Mouse (Mus musculus): ENCODE measurements at regions not wholly inside any gene's neighbourhood (a gene's known extent, or its start where the extent isn't known, plus 50 kb on each side); places are given as distances from the start of the nearest gene placed in this dataset.

GRCm38 (mm10) chrX:77391760-77392446 is 118.9 kb upstream of the Tbl1x start:
- H3K4me1 ChIP-seq (ENCODE audit: control insufficient read depth, insufficient read depth, low read length): no peaks in the 10 kb centered on the region
- no peak overlapping the region for H3K9ac ChIP-seq (replicated peaks; ENCODE audit: low read depth, low read length)
- H3K27ac ChIP-seq (ENCODE audit: low read length): no peak overlapping the region
- ATAC-seq (ENCODE audit: insufficient number of reproducible peaks, insufficient read depth, low FRiP score, low read depth): no peak
- 57% methylated on average over 4 of the region's 4 CpGs for WGBS
- H3K4me3 ChIP-seq (ENCODE audit: low read depth, low read length): no peak overlapping the region
- no peaks in the 10 kb centered on the region for H3K9me3 ChIP-seq (ENCODE audit: control insufficient read depth, low read depth, low read length)
- H3K36me3 ChIP-seq (ENCODE audit: control insufficient read depth, insufficient read depth, low read length): no peaks in the 10 kb centered on the region
- H3K27me3 ChIP-seq (ENCODE audit: control insufficient read depth, insufficient read depth, low read length): no peaks in the 10 kb centered on the region
- H3K4me2 ChIP-seq (replicated peaks; ENCODE audit: low read depth, low read length): no peak overlapping the region

DNA sequence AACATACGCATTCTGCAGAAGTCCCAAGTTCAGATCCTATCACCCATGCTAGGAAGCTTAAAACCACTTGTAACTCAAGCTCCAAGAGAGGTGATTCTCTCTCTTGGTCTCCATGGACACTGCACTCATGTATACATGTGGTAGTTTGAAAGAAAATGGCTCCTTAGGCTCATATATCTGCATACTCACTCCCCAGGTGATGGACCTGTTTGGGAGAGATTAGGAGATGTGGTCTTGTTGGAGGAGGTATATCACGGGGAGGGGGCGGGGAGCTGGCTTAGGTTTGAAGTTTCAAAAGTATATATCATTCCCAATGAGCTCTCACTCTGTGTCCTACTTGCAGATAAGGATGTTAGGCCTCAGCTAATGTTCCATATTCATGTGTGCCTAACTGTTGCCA is 103.9 kb upstream of the Tbl1x start:
- Histone ChIP-seq H3K4me1 (ENCODE audit: control insufficient read depth, insufficient read depth, low read length) (no peaks in the 10 kb centered on the region), H3K36me3 (ENCODE audit: control insufficient read depth, insufficient read depth, low read length) (no peaks in the 10 kb centered on the region), H3K4me3 (ENCODE audit: low read depth, low read length) (no peak overlapping the region), H3K27ac (ENCODE audit: low read length) (no peak overlapping the region), H3K9me3 (ENCODE audit: control insufficient read depth, low read depth, low read length) (no peaks in the 10 kb centered on the region), H3K27me3 (ENCODE audit: control insufficient read depth, insufficient read depth, low read length) (no peaks in the 10 kb centered on the region), H3K4me2 (replicated peaks; ENCODE audit: low read depth, low read length) (no peak overlapping the region), H3K9ac (replicated peaks; ENCODE audit: low read depth, low read length) (no peak overlapping the region)
- ATAC-seq (ENCODE audit: insufficient number of reproducible peaks, insufficient read depth, low FRiP score, low read depth): no peak
- WGBS: 89% methylated on average over 3 of the region's 3 CpGs

DNA sequence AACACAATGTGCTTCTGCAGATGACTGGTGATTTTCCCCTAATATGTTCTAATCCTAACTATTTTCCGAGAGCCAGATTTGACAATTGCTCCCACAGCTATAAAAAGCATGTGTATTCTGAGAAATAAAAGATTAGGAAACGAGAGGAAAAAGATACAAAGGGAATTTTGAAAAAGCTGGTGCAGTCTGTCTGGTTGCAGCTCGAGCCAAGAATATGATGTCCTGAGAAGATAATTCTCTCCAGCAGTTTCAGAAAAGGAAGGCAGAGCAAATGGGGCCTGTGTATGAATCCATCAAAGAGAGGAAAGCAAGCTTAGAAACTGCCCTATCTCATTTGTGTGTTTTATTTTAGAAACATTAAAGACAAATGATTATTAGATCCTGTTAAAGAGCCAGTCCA is 102.9 kb upstream of the Tbl1x start:
- 51% methylated on average over 3 of the region's 3 CpGs for WGBS
- no peaks in the 10 kb centered on the region for H3K27me3 ChIP-seq (ENCODE audit: control insufficient read depth, insufficient read depth, low read length)
- ATAC-seq (ENCODE audit: insufficient number of reproducible peaks, insufficient read depth, low FRiP score, low read depth): no peak
- no peak overlapping the region for H3K9ac ChIP-seq (replicated peaks; ENCODE audit: low read depth, low read length)
- no peaks in the 10 kb centered on the region for H3K36me3 ChIP-seq (ENCODE audit: control insufficient read depth, insufficient read depth, low read length)
- no peak overlapping the region for H3K27ac ChIP-seq (ENCODE audit: low read length)
- no peaks in the 10 kb centered on the region for H3K4me1 ChIP-seq (ENCODE audit: control insufficient read depth, insufficient read depth, low read length)
- no peak overlapping the region for H3K4me2 ChIP-seq (replicated peaks; ENCODE audit: low read depth, low read length)
- H3K9me3 ChIP-seq (ENCODE audit: control insufficient read depth, low read depth, low read length): no peaks in the 10 kb centered on the region
- no peak overlapping the region for H3K4me3 ChIP-seq (ENCODE audit: low read depth, low read length)

DNA sequence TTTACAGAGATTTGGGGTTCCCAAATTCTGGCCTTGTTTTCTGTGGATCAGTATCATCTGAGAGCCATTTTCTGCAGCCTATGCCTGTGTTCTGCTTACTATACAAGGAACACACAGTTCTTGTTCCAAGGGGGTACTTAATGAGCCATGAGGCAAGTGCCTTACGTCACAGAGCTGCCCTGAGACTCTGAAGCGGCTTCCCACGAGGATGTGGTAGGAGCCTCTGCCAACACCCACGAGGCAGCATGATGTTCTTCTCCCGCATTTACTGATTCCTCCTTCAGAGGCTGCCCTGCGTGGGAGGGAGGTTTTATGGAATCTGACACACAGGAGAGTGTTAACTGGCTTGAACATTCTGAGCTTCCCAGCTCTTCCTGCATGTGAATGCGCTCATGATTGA is 101.4 kb upstream of the Tbl1x start:
- Histone ChIP-seq H3K9ac (replicated peaks; ENCODE audit: low read depth, low read length) (no peak overlapping the region), H3K36me3 (ENCODE audit: control insufficient read depth, insufficient read depth, low read length) (no peaks in the 10 kb centered on the region), H3K4me2 (replicated peaks; ENCODE audit: low read depth, low read length) (no peak overlapping the region), H3K4me1 (ENCODE audit: control insufficient read depth, insufficient read depth, low read length) (no peaks in the 10 kb centered on the region), H3K4me3 (ENCODE audit: low read depth, low read length) (no peak overlapping the region), H3K27me3 (ENCODE audit: control insufficient read depth, insufficient read depth, low read length) (no peaks in the 10 kb centered on the region), H3K27ac (ENCODE audit: low read length) (no peak overlapping the region), H3K9me3 (ENCODE audit: control insufficient read depth, low read depth, low read length) (no peaks in the 10 kb centered on the region)
- 63% methylated on average over 7 of the region's 7 CpGs for WGBS
- ATAC-seq (ENCODE audit: insufficient number of reproducible peaks, insufficient read depth, low FRiP score, low read depth): no peak

- Histone ChIP-seq H3K4me3 (ENCODE audit: low read depth, low read length) (no peak overlapping the region), H3K27me3 (ENCODE audit: control insufficient read depth, insufficient read depth, low read length) (no peaks in the 10 kb centered on the region), H3K27ac (ENCODE audit: low read length) (no peak overlapping the region), H3K36me3 (ENCODE audit: control insufficient read depth, insufficient read depth, low read length) (no peaks in the 10 kb centered on the region), H3K9me3 (ENCODE audit: control insufficient read depth, low read depth, low read length) (no peaks in the 10 kb centered on the region), H3K4me1 (ENCODE audit: control insufficient read depth, insufficient read depth, low read length) (no peaks in the 10 kb centered on the region), H3K4me2 (replicated peaks; ENCODE audit: low read depth, low read length) (no peak overlapping the region), H3K9ac (replicated peaks; ENCODE audit: low read depth, low read length) (no peak overlapping the region)
- ATAC-seq (ENCODE audit: insufficient number of reproducible peaks, insufficient read depth, low FRiP score, low read depth): no peak
Observed at GRCm38 (mm10) chrX:77410812-77411211, 100.0 kb upstream of the Tbl1x start.

- ATAC-seq (ENCODE audit: insufficient number of reproducible peaks, insufficient read depth, low FRiP score, low read depth): no peak
- no peaks in the 10 kb centered on the region for H3K27me3 ChIP-seq (ENCODE audit: control insufficient read depth, insufficient read depth, low read length)
- H3K27ac ChIP-seq (ENCODE audit: low read length): no peak overlapping the region
- H3K9me3 ChIP-seq (ENCODE audit: control insufficient read depth, low read depth, low read length): no peaks in the 10 kb centered on the region
- H3K4me3 ChIP-seq (ENCODE audit: low read depth, low read length): no peak overlapping the region
- H3K4me2 ChIP-seq (replicated peaks; ENCODE audit: low read depth, low read length): no peak overlapping the region
- H3K36me3 ChIP-seq (ENCODE audit: control insufficient read depth, insufficient read depth, low read length): no peaks in the 10 kb centered on the region
- H3K9ac ChIP-seq (replicated peaks; ENCODE audit: low read depth, low read length): no peak overlapping the region
- H3K4me1 ChIP-seq (ENCODE audit: control insufficient read depth, insufficient read depth, low read length): no peaks in the 10 kb centered on the region
Observed at GRCm38 (mm10) chrX:77414156-77414555, 96.7 kb upstream of the Tbl1x start.

DNA sequence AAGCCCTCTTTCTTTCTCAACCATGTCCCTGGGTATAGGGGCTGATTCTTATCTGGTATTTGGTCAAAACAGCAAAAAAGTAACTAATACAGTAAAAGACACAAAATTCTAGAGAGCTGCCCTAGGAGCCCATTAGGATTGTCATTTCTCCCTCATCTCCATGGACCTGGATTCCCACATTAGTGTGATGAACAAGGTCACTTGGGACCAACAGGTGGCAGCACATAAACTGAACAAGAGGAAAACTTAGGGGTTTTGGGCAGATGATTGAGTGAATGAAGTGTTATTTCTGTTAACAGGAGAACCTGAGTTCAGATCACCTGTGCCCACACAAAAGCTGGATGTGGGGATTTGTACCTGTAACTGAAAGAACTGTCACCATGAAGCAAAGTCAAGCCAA is 93.0 kb upstream of the Tbl1x start:
- ATAC-seq (ENCODE audit: insufficient number of reproducible peaks, insufficient read depth, low FRiP score, low read depth): no peak
- no peak overlapping the region for H3K9ac ChIP-seq (replicated peaks; ENCODE audit: low read depth, low read length)
- no peaks in the 10 kb centered on the region for H3K27me3 ChIP-seq (ENCODE audit: control insufficient read depth, insufficient read depth, low read length)
- H3K4me1 ChIP-seq (ENCODE audit: control insufficient read depth, insufficient read depth, low read length): no peaks in the 10 kb centered on the region
- H3K4me2 ChIP-seq (replicated peaks; ENCODE audit: low read depth, low read length): no peak overlapping the region
- no peaks in the 10 kb centered on the region for H3K9me3 ChIP-seq (ENCODE audit: control insufficient read depth, low read depth, low read length)
- no peak overlapping the region for H3K4me3 ChIP-seq (ENCODE audit: low read depth, low read length)
- H3K27ac ChIP-seq (ENCODE audit: low read length): no peak overlapping the region
- no peaks in the 10 kb centered on the region for H3K36me3 ChIP-seq (ENCODE audit: control insufficient read depth, insufficient read depth, low read length)

- WGBS: 51% methylated on average over 2 of the region's 2 CpGs
- no peak overlapping the region for H3K27ac ChIP-seq (ENCODE audit: low read length)
- no peak overlapping the region for H3K4me3 ChIP-seq (ENCODE audit: low read depth, low read length)
- H3K4me2 ChIP-seq (replicated peaks; ENCODE audit: low read depth, low read length): no peak overlapping the region
- no peaks in the 10 kb centered on the region for H3K4me1 ChIP-seq (ENCODE audit: control insufficient read depth, insufficient read depth, low read length)
- ATAC-seq (ENCODE audit: insufficient number of reproducible peaks, insufficient read depth, low FRiP score, low read depth): no peak
- H3K9ac ChIP-seq (replicated peaks; ENCODE audit: low read depth, low read length): no peak overlapping the region
- H3K36me3 ChIP-seq (ENCODE audit: control insufficient read depth, insufficient read depth, low read length): no peaks in the 10 kb centered on the region
- H3K27me3 ChIP-seq (ENCODE audit: control insufficient read depth, insufficient read depth, low read length): no peaks in the 10 kb centered on the region
- H3K9me3 ChIP-seq (ENCODE audit: control insufficient read depth, low read depth, low read length): no peaks in the 10 kb centered on the region
Observed at GRCm38 (mm10) chrX:77422206-77422605, 88.6 kb upstream of the Tbl1x start.
